Mouse (Mus musculus) hindbrain, embryonic 15.5 days (tissue): Measurements from ENCODE around the gene Scaf4. TPM values are rescaled to one million over a fixed set of nuclear protein-coding genes. Genes with fewer than 3 reads are reported as not detected.

ENCODE experiments used
- ATAC-seq: fragments of 200-750 bp; cut with Nextera tagmentation; 2 replicates; pipeline ENCODE4 v1.8.0; 2017; ENCODE audit warnings: low read depth, moderate number of reproducible peaks, moderate TSS enrichment; ENCODE audit not compliant: low FRiP score
- H3K27ac ChIP-seq: fragments of 300-500 bp; sonication (generic); replicated peaks from 2 replicates; pipeline ENCODE4 v1.5.1; 2015; ENCODE audit warnings: mild to moderate bottlenecking, inconsistent platforms
- H3K27me3 ChIP-seq: fragments of 300-500 bp; sonication (generic); 2 replicates; pipeline ENCODE4 v1.6.1; 2015; ENCODE audit warnings: control low read depth, inconsistent platforms
- H3K36me3 ChIP-seq: fragments of 300-500 bp; sonication (generic); 2 replicates; pipeline ENCODE4 v1.6.1; 2015; ENCODE audit warnings: control low read depth, inconsistent platforms
- H3K4me1 ChIP-seq: fragments of 300-500 bp; sonication (generic); replicated peaks from 2 replicates; pipeline ENCODE4 v1.6.1; 2015; ENCODE audit warnings: control low read depth, inconsistent platforms
- H3K4me2 ChIP-seq: fragments of 300-500 bp; sonication (generic); 2 replicates; pipeline ENCODE4 v1.6.1; 2015; ENCODE audit warnings: moderate library complexity, mild to moderate bottlenecking, inconsistent platforms
- H3K4me3 ChIP-seq: fragments of 300-500 bp; sonication (generic); 2 replicates; pipeline ENCODE4 v1.5.1; 2015; ENCODE audit warnings: mild to moderate bottlenecking, inconsistent platforms
- H3K9ac ChIP-seq: fragments of 300-500 bp; sonication (generic); 2 replicates; pipeline ENCODE4 v1.6.1; 2015; ENCODE audit warnings: inconsistent platforms
- H3K9me3 ChIP-seq: fragments of 300-500 bp; sonication (generic); 2 replicates; pipeline ENCODE4 v1.6.1; 2016; ENCODE audit warnings: control low read depth, inconsistent platforms
- WGBS: fragments of 180-500 bp; shearing (Covaris S2); methylation state at CpG from one replicate; pipeline ENCODE4 v1.1.7; 2015; 5-methylcytosine and 5-hydroxymethylcytosine counted together
- polyA plus RNA-seq: library from polyadenylated mRNA; unstranded; fragments of >200 nt; fragmentation: Nextera tagmentation; extraction: Ambion mirVana; gene quantifications from 2 replicates; pipeline ENCODE4 v1.2.1, GENCODE M21; 2015

Gene Scaf4
- polyA plus RNA-seq, 1 experiment from 2014 or later: 29.2 TPM

GRCm38 (mm10) chr16:90211767-90212166, 72.5 kb downstream of the Scaf4 start:
- Histone ChIP-seq H3K9me3 (no peaks in the 10 kb centered on the region), H3K36me3 (no peaks in the 10 kb centered on the region), H3K27ac (no peak overlapping the region), H3K9ac (no peak overlapping the region), H3K4me3 (no peak overlapping the region), H3K4me2 (no peak overlapping the region), H3K27me3 (no peaks in the 10 kb centered on the region), H3K4me1 (no peaks in the 10 kb centered on the region)
- no peak for ATAC-seq
- WGBS: 90% methylated on average over 8 of the region's 8 CpGs

DNA sequence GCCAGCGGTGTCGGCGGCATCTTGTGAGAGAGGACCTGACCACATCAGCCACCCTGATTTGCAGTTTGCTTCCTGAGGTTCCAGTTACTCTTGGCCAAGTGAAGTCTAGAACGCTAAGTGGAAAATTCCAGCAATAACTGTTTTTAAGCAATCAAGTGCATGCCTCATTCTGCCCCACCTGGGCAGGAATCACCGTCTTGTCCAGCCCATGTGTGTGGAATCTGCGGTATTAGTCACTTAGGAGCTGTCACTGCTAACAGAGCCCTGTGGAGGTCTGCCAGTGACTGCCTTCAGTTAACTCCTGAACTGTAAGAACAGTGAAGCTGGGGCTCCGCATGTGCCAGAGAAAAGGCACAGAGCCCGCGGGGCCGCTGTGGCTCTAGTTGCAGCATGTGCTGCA, 73.6 kb downstream of the Scaf4 start:
- no peak overlapping the region for H3K27ac ChIP-seq
- no peaks in the 10 kb centered on the region for H3K36me3 ChIP-seq
- H3K27me3 ChIP-seq: no peaks in the 10 kb centered on the region
- 85% methylated on average over 10 of the region's 10 CpGs for WGBS
- no peaks in the 10 kb centered on the region for H3K9me3 ChIP-seq
- no peak overlapping the region for H3K4me2 ChIP-seq
- H3K4me1 ChIP-seq: no peaks in the 10 kb centered on the region
- no peak overlapping the region for H3K4me3 ChIP-seq
- no peak for ATAC-seq
- H3K9ac ChIP-seq: no peak overlapping the region

DNA sequence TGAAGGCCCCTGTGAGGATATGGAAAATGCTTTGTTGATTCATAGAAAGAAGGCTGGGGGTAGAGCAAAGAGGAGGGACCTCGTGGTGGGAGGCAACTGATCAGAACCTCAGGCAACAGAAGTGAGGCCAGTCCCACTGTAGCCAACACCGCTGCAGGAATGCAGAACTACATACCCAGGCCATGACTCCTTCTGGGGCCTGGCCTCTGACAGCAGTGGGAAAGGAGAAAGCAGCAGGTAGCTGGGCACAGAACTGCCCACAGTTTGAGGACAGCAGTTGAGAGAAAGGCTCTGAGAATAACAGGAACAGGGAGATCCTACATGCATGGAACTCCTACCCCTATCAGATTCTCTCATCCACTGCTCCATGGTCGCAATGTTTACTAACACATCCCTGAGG, 75.3 kb downstream of the Scaf4 start:
- 88% methylated on average over 3 of the region's 3 CpGs for WGBS
- no peaks in the 10 kb centered on the region for H3K9me3 ChIP-seq

DNA sequence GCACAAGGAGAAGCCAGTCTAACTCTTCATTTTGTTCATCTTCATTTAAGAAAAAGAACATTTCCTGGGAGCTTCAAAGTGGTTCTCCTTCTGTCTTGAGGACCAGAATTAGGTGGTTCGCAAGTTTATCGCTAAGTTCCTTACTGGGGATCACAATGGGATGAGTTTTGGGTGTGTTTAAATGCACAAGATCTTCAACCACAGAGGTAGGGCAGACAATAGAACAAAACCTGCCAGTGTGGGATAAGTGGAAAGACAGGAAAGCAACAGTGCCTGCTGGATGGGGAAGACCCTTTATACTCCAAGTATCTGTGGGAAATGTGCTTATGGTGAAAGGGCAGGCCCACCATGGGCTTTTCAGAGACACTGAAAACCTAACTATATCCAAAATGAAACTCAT, 79.4 kb downstream of the Scaf4 start:
- Histone ChIP-seq H3K36me3 (no peaks in the 10 kb centered on the region), H3K4me3 (no peak overlapping the region), H3K9ac (no peak overlapping the region), H3K27me3 (no peaks in the 10 kb centered on the region), H3K27ac (no peak overlapping the region), H3K4me1 (no peaks in the 10 kb centered on the region), H3K9me3 (no peaks in the 10 kb centered on the region), H3K4me2 (no peak overlapping the region)
- WGBS: 97% methylated on average over 2 of the region's 2 CpGs
- no peak for ATAC-seq

More for the DNA sequence above, 75.3 kb downstream of the Scaf4 start:
- no peak for ATAC-seq
- Histone ChIP-seq H3K4me1 (no peaks in the 10 kb centered on the region), H3K4me3 (no peak overlapping the region), H3K4me2 (no peak overlapping the region), H3K9ac (no peak overlapping the region), H3K27me3 (no peaks in the 10 kb centered on the region), H3K27ac (no peak overlapping the region), H3K36me3 (no peaks in the 10 kb centered on the region)

GRCm38 (mm10) chr16:90203226-90203962, 80.9 kb downstream of the Scaf4 start:
- no peak overlapping the region for H3K27ac ChIP-seq
- no peak for ATAC-seq
- no peak overlapping the region for H3K4me3 ChIP-seq
- no peaks in the 10 kb centered on the region for H3K4me1 ChIP-seq
- H3K9me3 ChIP-seq: no peaks in the 10 kb centered on the region
- H3K9ac ChIP-seq: no peak overlapping the region
- H3K36me3 ChIP-seq: no peaks in the 10 kb centered on the region
- no peaks in the 10 kb centered on the region for H3K27me3 ChIP-seq
- no peak overlapping the region for H3K4me2 ChIP-seq
- WGBS: 83% methylated on average over 6 of the region's 6 CpGs

GRCm38 (mm10) chr16:90202140-90202539, 82.2 kb downstream of the Scaf4 start:
- Histone ChIP-seq H3K4me3 (no peak overlapping the region), H3K27ac (no peak overlapping the region), H3K4me2 (no peak overlapping the region), H3K9me3 (no peaks in the 10 kb centered on the region), H3K9ac (no peak overlapping the region), H3K4me1 (peaks cover 5% of the 10 kb centered on the region), H3K36me3 (no peaks in the 10 kb centered on the region), H3K27me3 (no peaks in the 10 kb centered on the region)
- no peak for ATAC-seq
- 75% methylated on average over 19 of the region's 19 CpGs for WGBS

GRCm38 (mm10) chr16:90199174-90199573, 85.1 kb downstream of the Scaf4 start:
- Histone ChIP-seq H3K4me2 (no peak overlapping the region), H3K27ac (no peak overlapping the region), H3K9ac (no peak overlapping the region), H3K36me3 (no peaks in the 10 kb centered on the region), H3K27me3 (no peaks in the 10 kb centered on the region), H3K4me3 (no peak overlapping the region), H3K4me1 (peaks cover 5% of the 10 kb centered on the region), H3K9me3 (no peaks in the 10 kb centered on the region)
- 86% methylated on average over 10 of the region's 10 CpGs for WGBS
- no peak for ATAC-seq

DNA sequence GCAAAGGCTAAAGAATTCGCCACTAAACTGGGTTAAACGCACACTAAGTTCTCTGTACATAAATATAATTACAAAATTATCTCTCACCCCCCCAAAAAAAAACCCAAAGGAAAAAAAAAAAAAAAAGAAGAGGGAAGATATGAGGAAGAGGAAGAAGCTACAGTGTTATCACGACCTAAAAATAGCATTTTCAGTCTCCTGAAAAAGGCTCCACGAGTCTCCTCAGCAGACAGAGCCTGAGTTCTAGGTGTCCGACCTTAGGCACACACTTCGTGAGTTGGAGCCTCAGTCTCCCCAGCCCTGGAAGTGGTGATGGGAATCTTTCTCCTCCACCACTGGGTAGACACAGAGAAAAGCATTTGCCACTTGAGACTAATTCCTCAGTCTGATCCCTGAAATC, 85.7 kb downstream of the Scaf4 start:
- whole genome bisulfite sequencing: 89% methylated on average over 6 of the region's 6 CpGs
- no peak overlapping the region for H3K4me2 ChIP-seq
- no peak for ATAC-seq
- H3K4me1 ChIP-seq: peaks cover 5% of the 10 kb centered on the region
- H3K27me3 ChIP-seq: no peaks in the 10 kb centered on the region
- no peak overlapping the region for H3K27ac ChIP-seq
- H3K9ac ChIP-seq: no peak overlapping the region
- no peak overlapping the region for H3K4me3 ChIP-seq
- H3K36me3 ChIP-seq: no peaks in the 10 kb centered on the region
- no peaks in the 10 kb centered on the region for H3K9me3 ChIP-seq

DNA sequence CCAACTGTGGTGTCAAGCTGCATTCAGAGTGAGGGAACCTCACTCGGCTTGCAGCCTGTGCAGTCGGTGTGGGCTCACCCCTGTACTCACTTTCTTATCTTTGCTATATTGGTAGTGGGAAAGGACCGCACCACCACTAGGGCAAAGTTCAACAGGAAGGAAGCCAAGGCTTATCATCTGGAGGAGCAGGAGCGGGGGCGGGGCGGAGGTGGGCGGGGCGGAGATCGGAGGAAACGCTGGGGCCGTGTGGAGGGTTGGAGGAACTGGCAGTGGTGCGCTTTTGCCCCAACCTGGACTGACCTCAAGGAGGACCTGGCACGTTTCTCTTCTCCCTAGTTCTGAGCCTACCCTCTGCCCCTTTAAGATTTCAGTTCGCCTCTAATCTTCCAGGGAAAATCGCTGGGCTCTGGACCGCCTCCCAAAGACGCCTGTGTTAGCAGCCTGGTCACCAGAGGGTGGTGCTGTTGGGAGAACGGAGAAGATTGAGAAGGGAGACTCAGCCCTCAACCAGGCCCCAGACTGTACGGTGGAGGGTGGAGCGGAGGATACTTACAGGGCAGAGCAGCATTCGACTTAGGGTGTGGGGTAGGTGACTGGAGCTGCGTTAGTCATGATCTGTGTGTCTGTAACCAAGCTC, 86.8 kb downstream of the Scaf4 start:
- no peaks in the 10 kb centered on the region for H3K9me3 ChIP-seq
- ATAC-seq: peak; percentile 93
- 3% methylated on average over 22 of the region's 22 CpGs for WGBS
- H3K4me3 ChIP-seq: peak overlapping the region; percentile 37
- H3K27ac ChIP-seq: no peak overlapping the region
- H3K27me3 ChIP-seq: no peaks in the 10 kb centered on the region
- H3K4me1 ChIP-seq: peaks cover 5% of the 10 kb centered on the region
- no peaks in the 10 kb centered on the region for H3K36me3 ChIP-seq
- peak overlapping the region; percentile 38 for H3K9ac ChIP-seq
- peak overlapping the region; percentile 54 for H3K4me2 ChIP-seq

DNA sequence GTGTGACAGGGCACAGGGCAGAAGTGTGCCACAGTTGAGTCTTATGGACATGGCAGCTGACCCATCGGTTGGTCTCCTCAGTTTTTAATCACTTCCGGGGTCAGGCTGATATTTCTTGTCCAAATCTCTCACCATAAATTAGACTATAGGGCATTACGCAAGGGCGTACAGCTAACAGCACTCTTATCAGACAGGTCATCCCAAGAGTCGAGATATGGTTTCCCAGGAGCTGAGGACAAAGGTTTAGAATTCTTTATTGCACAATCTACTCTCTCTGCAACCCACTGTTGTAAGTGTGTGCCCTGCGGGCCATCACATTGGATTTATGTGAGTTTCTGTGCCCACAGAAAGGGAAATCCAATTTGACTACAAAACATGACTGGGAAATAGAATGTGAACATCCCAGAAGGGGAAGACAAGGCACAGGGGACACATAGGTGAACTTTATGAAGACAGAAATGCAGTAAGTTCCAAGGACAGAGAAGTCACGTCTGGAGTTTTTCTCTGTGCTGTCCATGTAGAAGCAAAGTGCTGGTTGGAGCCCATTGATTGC, 87.5 kb downstream of the Scaf4 start:
- Histone ChIP-seq H3K9me3 (no peaks in the 10 kb centered on the region), H3K9ac (no peak overlapping the region), H3K4me1 (peaks cover 5% of the 10 kb centered on the region), H3K4me3 (no peak overlapping the region), H3K36me3 (no peaks in the 10 kb centered on the region), H3K27me3 (no peaks in the 10 kb centered on the region), H3K4me2 (peak overlapping the region; percentile 54), H3K27ac (no peak overlapping the region)
- 90% methylated on average over 7 of the region's 7 CpGs for WGBS
- no peak for ATAC-seq

DNA sequence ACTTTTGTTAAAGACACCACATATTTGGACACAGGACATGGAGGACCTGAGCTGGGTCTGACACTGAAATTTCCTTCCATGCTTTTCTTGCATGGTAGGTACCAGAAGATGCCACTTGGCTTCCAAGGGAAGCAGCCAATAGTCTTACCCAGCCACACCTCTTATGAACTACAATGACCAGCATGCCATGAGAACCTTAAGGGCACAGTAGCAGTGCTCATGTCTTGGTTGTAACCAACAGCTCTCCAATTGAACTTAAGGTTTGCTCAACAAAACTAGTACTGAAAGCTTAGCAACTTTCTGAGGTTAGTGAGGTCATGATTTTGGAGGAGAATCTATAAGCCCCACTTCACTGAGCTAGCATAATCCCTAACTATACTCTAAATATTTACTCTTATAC, 90.6 kb downstream of the Scaf4 start:
- Histone ChIP-seq H3K36me3 (no peaks in the 10 kb centered on the region), H3K27me3 (no peaks in the 10 kb centered on the region)

DNA sequence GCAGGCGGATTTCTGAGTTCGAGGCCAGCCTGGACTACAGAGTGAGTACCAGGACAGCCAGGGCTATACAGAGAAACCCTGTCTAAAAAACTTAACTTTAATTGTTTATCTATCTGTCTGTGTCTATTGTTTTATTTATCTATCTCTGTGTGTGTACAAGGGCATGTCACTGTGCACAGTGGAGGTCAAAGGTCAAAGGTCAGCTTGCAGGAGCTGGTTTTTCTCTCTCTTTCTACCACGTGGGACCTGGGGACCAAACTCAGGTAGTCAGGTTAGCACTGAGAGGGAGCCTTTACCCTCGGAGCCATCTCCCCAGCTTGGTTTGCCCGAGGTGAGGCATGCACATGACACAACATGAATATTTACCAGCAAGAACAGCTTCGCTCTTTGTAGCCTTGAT, 93.0 kb downstream of the Scaf4 start:
- Histone ChIP-seq H3K36me3 (no peaks in the 10 kb centered on the region), H3K4me3 (no peak overlapping the region), H3K4me2 (no peak overlapping the region), H3K4me1 (no peaks in the 10 kb centered on the region), H3K27me3 (0 out of 2 replicates have a peak, but pooled peaks cover 2% of the 10 kb centered on the region), H3K9ac (no peak overlapping the region), H3K27ac (no peak overlapping the region), H3K9me3 (no peaks in the 10 kb centered on the region)
- 78% methylated on average over 6 of the region's 6 CpGs for WGBS
- no peak for ATAC-seq

More for the DNA sequence above, 90.6 kb downstream of the Scaf4 start:
- no peak for ATAC-seq
- H3K9me3 ChIP-seq: no peaks in the 10 kb centered on the region
- no peak overlapping the region for H3K27ac ChIP-seq
- H3K4me3 ChIP-seq: no peak overlapping the region
- H3K4me1 ChIP-seq: peaks cover 5% of the 10 kb centered on the region
- no peak overlapping the region for H3K4me2 ChIP-seq
- H3K9ac ChIP-seq: no peak overlapping the region
